Mouse (Mus musculus) embryonic stem cell, embryonic (primary cell): Measurements from ENCODE around the gene Ccdc159.

Experiments used
- CTCF ChIA-PET, 4 experiments: fragments of 300-600 bp in 2 of 4; fragments of 350-600 bp in 2 of 4; sonication (Branson Sonifier 250); formaldehyde crosslinking; loops; one replicate each; lab custom pipeline; 2022; ENCODE audit warnings: inconsistent platforms in 2 of 4; lab: Charles Lee
- POLR2A ChIA-PET, 4 experiments: fragments of 300-600 bp in 2 of 4; fragments of 350-600 bp in 2 of 4; sonication (Branson Sonifier 250); formaldehyde crosslinking; loops; one replicate each; lab custom pipeline; 2022; ENCODE audit warnings: antibody characterized with exemption in 4 of 4, inconsistent platforms in 1 of 4; lab: Charles Lee

Ccdc159 gene

GRCm38 (mm10) chr9:21948146-21948545 lies 20.9 kb downstream of the Ccdc159 start:
- POLR2A ChIA-PET: interaction anchor here in 3 of 4 experiments (0.5 to 1.9 kb wide), 6 partner anchors 21 to 365 kb away, joined by 3 to 5 read pairs (median 3); partner anchors contain the start of genes Ccdc159 (in 1 of the 3) and Tmem205 (in 1 of the 3)
- CTCF ChIA-PET: interaction anchor here in 2 of 4 experiments (0.6 to 0.7 kb wide), 3 partner anchors 77 to 159 kb away, joined by 3 to 5 read pairs (median 3); no protein-coding TSS in a partner anchor

DNA sequence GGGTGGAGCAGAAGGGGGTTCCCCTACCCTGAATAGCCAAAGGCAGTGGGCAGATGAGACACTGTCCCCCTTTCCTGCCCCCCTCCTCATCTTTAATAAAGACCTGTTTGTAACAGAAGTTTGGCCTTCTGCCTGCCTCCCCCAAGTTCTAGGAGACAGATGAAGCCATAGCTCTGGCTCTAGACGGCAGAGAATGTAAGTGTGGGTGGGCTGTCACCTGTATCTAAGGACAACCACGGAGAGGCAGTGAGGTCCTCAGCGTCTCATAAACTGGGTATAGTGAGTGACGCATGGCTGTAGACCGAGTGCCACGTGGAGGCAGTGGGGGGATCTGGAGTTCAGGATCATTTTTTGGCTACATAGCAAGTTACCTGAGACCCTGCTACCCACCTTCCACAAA lies 21.5 kb downstream of the Ccdc159 start:
- ChIA-PET POLR2A (interaction anchor here in 3 of 4 experiments (0.6 to 1.9 kb wide), 5 partner anchors 11 to 116 kb away, joined by 3 to 7 read pairs (median 4); no protein-coding TSS in a partner anchor), CTCF (interaction anchor here in 1 of 4 experiments (0.6 to 0.7 kb wide), 2 partner anchors 159 to 248 kb away, joined by 3 to 5 read pairs; no protein-coding TSS in a partner anchor)

- CTCF ChIA-PET: interaction anchor here in 1 of 4 experiments (1.0 kb wide), 1 partner anchor 317 kb away, joined by 3 read pairs; no protein-coding TSS in a partner anchor
- POLR2A ChIA-PET: no interaction called here
These were observed 23.1 kb downstream of the Ccdc159 start for GRCm38 (mm10) chr9:21950322-21950721.

DNA sequence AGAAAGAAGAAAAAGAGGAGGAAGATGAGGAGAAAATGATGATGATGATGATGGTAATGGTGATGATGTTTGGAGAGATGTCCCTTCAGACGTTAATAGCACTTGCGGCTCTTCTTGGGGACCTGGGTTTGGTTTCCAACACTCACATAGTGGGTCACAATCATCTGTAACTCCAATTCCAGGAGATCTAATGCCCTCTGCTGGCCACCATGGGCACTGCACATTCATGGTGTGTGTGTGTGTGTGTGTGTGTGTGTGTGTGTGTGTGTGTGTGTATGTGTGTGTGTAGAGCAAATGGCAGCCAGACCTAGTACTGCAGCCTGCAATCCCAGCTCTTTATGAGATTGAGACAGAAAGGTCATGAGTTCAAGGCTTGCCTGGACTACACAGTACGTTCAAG lies 24.7 kb downstream of the Ccdc159 start:
- POLR2A ChIA-PET: interaction anchor here in 1 of 4 experiments (1.5 kb wide), 1 partner anchor 228 kb away, joined by 4 read pairs; no protein-coding TSS in a partner anchor
- CTCF ChIA-PET: interaction anchor here in 3 of 4 experiments (0.5 to 0.6 kb wide), 4 partner anchors 177 to 382 kb away, joined by 3 to 6 read pairs (median 4); no protein-coding TSS in a partner anchor

- ChIA-PET POLR2A (interaction anchor here in 2 of 4 experiments (0.6 to 1.5 kb wide), 5 partner anchors 10 to 229 kb away, joined by 3 to 4 read pairs (median 3); partner anchors contain the start of gene Epor (in 1 of the 2)), CTCF (interaction anchor here in 2 of 4 experiments (0.8 to 1.1 kb wide), 2 partner anchors 79 to 83 kb away, joined by 3 read pairs; no protein-coding TSS in a partner anchor)
These were observed 26.3 kb downstream of the Ccdc159 start for GRCm38 (mm10) chr9:21953600-21953999.

DNA sequence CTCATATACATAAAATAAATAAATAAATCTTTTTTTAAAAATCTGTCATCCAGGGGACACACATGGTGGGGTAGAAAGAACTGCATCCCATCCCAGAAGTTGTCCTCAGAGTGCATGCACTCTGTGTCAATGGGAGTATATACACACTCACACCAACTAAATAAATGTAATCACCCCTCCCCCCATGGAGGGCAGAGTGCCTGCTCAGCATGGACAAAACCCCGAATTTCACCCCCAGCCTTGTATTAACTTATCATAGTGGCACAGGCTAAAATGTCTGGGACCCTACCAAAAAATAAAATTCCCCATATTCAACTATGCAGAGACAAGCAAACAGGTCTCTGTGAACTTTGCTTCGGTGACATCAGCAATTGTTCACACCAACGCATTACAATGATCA lies 27.4 kb downstream of the Ccdc159 start:
- CTCF ChIA-PET: interaction anchor here in 1 of 4 experiments (1.1 kb wide), 1 partner anchor 163 kb away, joined by 3 read pairs; no protein-coding TSS in a partner anchor
- POLR2A ChIA-PET: interaction anchor here in 2 of 4 experiments (0.7 to 1.6 kb wide), 6 partner anchors 24 to 353 kb away, joined by 3 to 7 read pairs (median 4); partner anchors contain the start of gene Ldlr (in 1 of the 2)

DNA sequence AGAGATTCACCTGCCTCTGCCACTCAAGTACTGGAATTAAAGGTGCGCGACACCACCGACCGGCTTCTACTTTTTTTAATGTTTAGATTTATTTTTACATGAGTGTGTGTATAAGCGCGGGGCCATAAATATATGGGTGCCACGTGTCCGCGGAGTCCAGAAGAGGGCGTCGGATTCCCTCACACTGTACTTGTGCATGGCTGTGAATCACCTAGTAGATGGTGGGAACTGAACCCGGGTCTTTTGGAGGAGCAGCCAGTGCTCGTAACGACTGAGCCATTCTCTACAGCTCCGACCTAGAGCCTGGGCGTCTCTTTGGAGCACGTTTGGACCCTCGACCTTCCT lies 27.9 kb downstream of the Ccdc159 start:
- ChIA-PET CTCF (interaction anchor here in 3 of 4 experiments (0.6 to 1.1 kb wide), 7 partner anchors 11 to 201 kb away, joined by 3 to 4 read pairs (median 3); partner anchors contain the start of gene Rab3d (in 1 of the 3)), POLR2A (interaction anchor here in 3 of 4 experiments (0.6 to 1.6 kb wide), 14 partner anchors 21 to 574 kb away, joined by 3 to 10 read pairs (median 3); partner anchors contain the start of genes Ccdc159 (in 2 of the 3), Tmem205 (in 2 of the 3) and Ldlr (in 1 of the 3))

- ChIA-PET POLR2A (interaction anchor here in 3 of 4 experiments (0.5 to 1.6 kb wide), 16 partner anchors 20 to 574 kb away, joined by 3 to 10 read pairs (median 4); partner anchors contain the start of genes Ccdc159 (in 2 of the 3), Tmem205 (in 2 of the 3) and Ldlr (in 1 of the 3)), CTCF (interaction anchor here in 3 of 4 experiments (0.6 to 1.1 kb wide), 7 partner anchors 11 to 200 kb away, joined by 3 to 4 read pairs (median 3); partner anchors contain the start of gene Rab3d (in 1 of the 3))
These were observed 28.5 kb downstream of the Ccdc159 start, which contains the start of gene Swsap1 for GRCm38 (mm10) chr9:21955570-21956281. Gene Swsap1 (plus strand): TSS chr9:21955755.

- CTCF ChIA-PET: interaction anchor here in 2 of 4 experiments (0.5 to 1.3 kb wide), 3 partner anchors 134 to 138 kb away, joined by 3 read pairs; no protein-coding TSS in a partner anchor
These were observed 31.1 kb downstream of the Ccdc159 start for GRCm38 (mm10) chr9:21958372-21958771.

GRCm38 (mm10) chr9:21959244-21959643 lies 32.0 kb downstream of the Ccdc159 start:
- CTCF ChIA-PET: interaction anchor here in 2 of 4 experiments (0.7 to 1.3 kb wide), 2 partner anchors 137 to 170 kb away, joined by 3 read pairs; no protein-coding TSS in a partner anchor

More at GRCm38 (mm10) chr9:21958372-21958771, 31.1 kb downstream of the Ccdc159 start:
- POLR2A ChIA-PET: interaction anchor here in 2 of 4 experiments (0.7 to 1.7 kb wide), 8 partner anchors 12 to 232 kb away, joined by 3 to 6 read pairs (median 4); partner anchors contain the start of genes Ccdc159 (in 1 of the 2) and Tmem205 (in 1 of the 2)

DNA sequence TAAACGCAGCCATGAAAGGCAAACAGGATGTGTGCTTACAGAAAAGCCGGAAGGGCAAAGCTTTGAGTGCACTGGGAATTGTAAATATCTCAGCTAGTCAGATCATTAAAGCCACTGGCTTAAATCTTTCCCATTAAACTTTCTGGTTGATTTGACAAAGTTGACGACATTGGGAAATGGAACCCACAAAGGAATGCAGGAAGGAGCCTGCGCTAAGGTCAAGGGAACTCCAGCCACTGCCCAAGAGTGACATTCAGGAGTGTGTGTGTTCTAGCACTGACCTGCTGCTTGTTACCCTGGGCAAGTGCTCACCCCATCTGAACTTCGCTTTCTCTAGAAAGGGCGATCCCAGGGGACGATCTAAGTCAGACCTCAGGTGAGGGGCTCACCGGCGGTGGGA lies 32.9 kb downstream of the Ccdc159 start:
- ChIA-PET CTCF (interaction anchor here in 2 of 4 experiments (1.0 to 1.4 kb wide), 4 partner anchors 18 to 195 kb away, joined by 3 to 4 read pairs (median 4); partner anchors contain the start of genes Ccdc159 (in 1 of the 2) and Tmem205 (in 1 of the 2)), POLR2A (interaction anchor here in 3 of 4 experiments (0.5 to 2.1 kb wide), 9 partner anchors 11 to 196 kb away, joined by 3 to 9 read pairs (median 6); partner anchors contain the start of genes Ccdc159 (in 1 of the 3), Pigyl (in 1 of the 3) and Tmem205 (in 1 of the 3))

More at GRCm38 (mm10) chr9:21959244-21959643, 32.0 kb downstream of the Ccdc159 start:
- POLR2A ChIA-PET: interaction anchor here in 2 of 4 experiments (0.9 to 1.7 kb wide), 4 partner anchors 12 to 95 kb away, joined by 3 to 6 read pairs (median 3); no protein-coding TSS in a partner anchor

DNA sequence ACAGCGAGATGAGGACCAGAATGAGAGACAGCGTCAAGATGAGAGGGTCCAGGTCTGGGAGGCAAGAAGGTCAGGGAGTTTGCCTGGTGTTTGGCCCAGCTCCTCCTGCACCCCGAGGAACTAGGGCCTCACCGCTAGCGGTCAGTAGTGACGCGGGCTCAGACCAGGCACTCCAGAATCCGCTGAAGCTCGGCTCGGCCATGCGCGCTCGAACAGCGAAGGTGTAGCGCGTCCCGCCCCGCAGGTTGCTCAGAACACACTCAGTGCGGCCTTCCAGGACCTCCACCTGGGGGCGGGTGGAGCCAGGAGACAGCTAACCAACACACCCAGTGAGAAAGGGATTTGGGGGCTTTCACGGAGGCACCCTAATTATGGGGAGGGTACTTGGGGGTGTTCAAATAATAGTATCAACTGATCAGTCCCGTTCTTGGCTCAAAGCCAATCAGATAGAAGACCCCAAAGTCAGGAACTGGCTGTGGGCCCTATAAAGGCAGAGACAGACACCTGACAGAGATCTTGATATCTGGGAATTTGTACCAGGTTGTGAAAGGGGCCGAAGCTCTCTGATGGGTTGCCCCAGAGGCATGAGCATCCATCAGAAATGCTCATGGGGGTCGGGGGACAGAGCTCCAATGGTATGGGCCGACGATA lies 33.4 kb downstream of the Ccdc159 start:
- CTCF ChIA-PET: interaction anchor here in 2 of 4 experiments (1.0 to 3.9 kb wide), 5 partner anchors 18 to 195 kb away, joined by 3 to 14 read pairs (median 4); partner anchors contain the start of genes Ccdc159 (in 1 of the 2) and Tmem205 (in 1 of the 2)
- POLR2A ChIA-PET: interaction anchor here in 3 of 4 experiments (0.5 to 2.1 kb wide), 13 partner anchors 12 to 450 kb away, joined by 3 to 9 read pairs (median 5); partner anchors contain the start of genes 9530077C05Rik (in 1 of the 3), Ccdc159 (in 1 of the 3), Pigyl (in 1 of the 3) and Tmem205 (in 1 of the 3)

DNA sequence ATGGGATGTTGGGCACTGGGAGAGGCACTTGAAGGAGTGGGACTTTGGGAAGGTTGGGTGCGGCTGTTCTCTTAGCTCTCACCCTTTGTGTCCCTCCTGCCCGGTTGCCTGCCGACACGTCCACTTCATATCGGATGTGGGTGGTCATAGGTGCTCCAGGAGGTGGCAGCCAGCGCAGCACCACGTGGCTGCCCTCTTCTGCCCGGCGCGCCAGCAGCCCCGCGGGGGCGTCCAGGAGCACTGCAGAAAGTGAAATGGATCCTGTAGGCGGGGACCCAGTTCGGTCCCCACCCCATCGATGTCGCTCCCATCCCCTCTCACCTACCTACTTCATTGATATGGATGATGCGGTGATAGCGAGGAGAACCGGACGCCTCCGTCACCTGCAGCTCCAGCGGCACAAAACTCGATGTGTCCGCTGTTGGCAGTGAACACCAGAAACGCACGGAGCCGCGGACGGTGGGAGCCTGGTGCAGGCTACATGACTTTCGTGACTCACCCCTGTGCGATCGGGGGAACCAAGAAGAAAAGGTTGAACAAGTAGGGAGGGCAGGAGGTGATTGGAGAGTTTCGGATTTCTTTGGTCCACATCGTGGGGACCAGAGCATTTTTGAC lies 34.2 kb downstream of the Ccdc159 start:
- CTCF ChIA-PET: interaction anchor here in 2 of 4 experiments (0.9 to 3.9 kb wide), 8 partner anchors 10 to 157 kb away, joined by 3 to 14 read pairs (median 4); partner anchors contain the start of genes Ccdc159 (in 1 of the 2) and Tmem205 (in 1 of the 2)
- POLR2A ChIA-PET: interaction anchor here in 3 of 4 experiments (0.5 to 2.3 kb wide), 18 partner anchors 9 to 449 kb away, joined by 3 to 9 read pairs (median 5); partner anchors contain the start of genes 9530077C05Rik (in 1 of the 3), Ccdc159 (in 1 of the 3), Pigyl (in 1 of the 3) and Tmem205 (in 1 of the 3)

DNA sequence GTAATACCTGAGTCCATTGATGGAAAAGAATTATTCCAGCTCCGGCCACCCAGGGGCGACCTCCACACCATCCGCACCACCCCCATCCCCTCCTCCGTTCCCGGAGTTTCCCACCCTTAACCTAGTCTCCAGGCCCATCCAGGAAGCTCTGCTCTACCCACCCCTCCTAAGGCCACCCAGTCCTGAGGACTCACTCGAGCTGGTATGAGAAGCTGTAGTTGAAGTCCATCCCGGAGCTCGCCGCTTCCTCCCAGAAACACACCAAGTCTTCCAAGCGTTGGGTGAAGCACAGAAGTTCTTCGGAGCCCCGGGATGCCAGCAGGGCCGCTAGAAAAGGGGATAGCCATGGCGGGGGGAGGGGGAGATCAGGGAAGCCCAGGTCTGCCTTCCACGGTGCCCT lies 34.7 kb downstream of the Ccdc159 start:
- ChIA-PET POLR2A (interaction anchor here in 2 of 4 experiments (0.5 to 2.3 kb wide), 15 partner anchors 9 to 449 kb away, joined by 3 to 9 read pairs (median 5); partner anchors contain the start of genes 9530077C05Rik (in 1 of the 2), Ccdc159 (in 1 of the 2), Pigyl (in 1 of the 2) and Tmem205 (in 1 of the 2)), CTCF (interaction anchor here (0.5 to 3.9 kb wide), 11 partner anchors 10 to 875 kb away, joined by 3 to 14 read pairs (median 4); no protein-coding TSS in a partner anchor)

GRCm38 (mm10) chr9:21962416-21963059 lies 35.3 kb downstream of the Ccdc159 start:
- CTCF ChIA-PET: interaction anchor here (0.5 to 3.9 kb wide), 12 partner anchors 35 to 875 kb away, joined by 3 to 14 read pairs (median 4); partner anchors contain the start of genes Ccdc159 (in 1 of the 4) and Tmem205 (in 1 of the 4)
- POLR2A ChIA-PET: interaction anchor here (0.5 to 2.3 kb wide), 17 partner anchors 8 to 448 kb away, joined by 3 to 9 read pairs (median 4); partner anchors contain the start of genes 9530077C05Rik (in 1 of the 4), Ccdc159 (in 1 of the 4), Pigyl (in 1 of the 4) and Tmem205 (in 1 of the 4)
